Mouse (Mus musculus): ENCODE measurements around the gene Hp. TPM values are rescaled to one million over a fixed set of nuclear protein-coding genes. Genes with fewer than 3 reads are reported as not detected.

The Hp gene
- total RNA-seq (2014; rRNA removed; ENCODE audit: low replicate concordance) (2.0 TPM in 2 replicates), polyA plus RNA-seq (2015; fragmentation: Nextera tagmentation; extraction: Ambion mirVana) (1.2 and 3.6 TPM in 2 replicates)

DNA sequence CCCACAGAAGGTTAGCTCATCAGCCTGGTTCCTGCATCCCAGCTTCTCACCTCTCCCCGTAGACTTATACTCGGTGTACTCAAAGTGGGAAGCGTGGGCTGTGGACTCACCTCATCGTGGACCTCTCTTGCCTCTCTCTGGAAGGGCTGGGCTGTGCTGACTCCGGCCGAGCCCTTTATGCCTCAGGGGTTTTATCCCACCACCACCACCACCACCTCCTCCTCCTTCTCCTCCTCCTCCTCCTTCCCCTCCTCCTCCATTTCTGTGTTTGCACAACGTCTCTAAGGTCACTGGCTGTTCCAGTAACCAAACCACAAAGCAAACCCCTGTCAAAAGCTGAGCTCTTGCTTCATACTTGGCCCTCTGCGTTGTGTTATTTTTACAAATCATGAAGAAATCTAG is at the start of gene Hp:
Hp (minus strand) TSS at position 273 of the 402 bp plus-strand sequence.
- H3K4me1 ChIP-seq (ENCODE audit: control insufficient read depth, insufficient read depth): no peaks in the 10 kb centered on the region
- DNase-seq (ENCODE audit: low spot score) (no peak), ATAC-seq (ENCODE audit: insufficient read depth, low read depth) (no peak)
- WGBS: 66% methylated on average over 8 of the region's 8 CpGs
- no peak within 1 kb of the TSS for H3K9ac ChIP-seq (replicated peaks; ENCODE audit: low read depth, low read length)
- H3K27ac ChIP-seq (ENCODE audit: low read depth): no peak within 1 kb of the TSS
- H3K27me3 ChIP-seq (ENCODE audit: control insufficient read depth, insufficient read depth, low read length): no peaks in the 10 kb centered on the region
- no peak within 1 kb of the TSS for H3K4me2 ChIP-seq (ENCODE audit: low read depth, low read length)
- no peaks in the 10 kb centered on the region for H3K9me3 ChIP-seq (replicated peaks; ENCODE audit: control insufficient read depth, low read length)
- H3K4me3 ChIP-seq (ENCODE audit: low read depth, low read length): no peak within 1 kb of the TSS
- no peaks in the 10 kb centered on the region for H3K36me3 ChIP-seq (replicated peaks; ENCODE audit: control insufficient read depth, insufficient read depth, low read length)
- TF ChIP-seq EP300 (IDR thresholded peaks at IDR 0.05; ENCODE audit: low read depth) (no peak), CTCF (IDR thresholded peaks at IDR 0.05; ENCODE audit: low read depth) (no peak)

DNA sequence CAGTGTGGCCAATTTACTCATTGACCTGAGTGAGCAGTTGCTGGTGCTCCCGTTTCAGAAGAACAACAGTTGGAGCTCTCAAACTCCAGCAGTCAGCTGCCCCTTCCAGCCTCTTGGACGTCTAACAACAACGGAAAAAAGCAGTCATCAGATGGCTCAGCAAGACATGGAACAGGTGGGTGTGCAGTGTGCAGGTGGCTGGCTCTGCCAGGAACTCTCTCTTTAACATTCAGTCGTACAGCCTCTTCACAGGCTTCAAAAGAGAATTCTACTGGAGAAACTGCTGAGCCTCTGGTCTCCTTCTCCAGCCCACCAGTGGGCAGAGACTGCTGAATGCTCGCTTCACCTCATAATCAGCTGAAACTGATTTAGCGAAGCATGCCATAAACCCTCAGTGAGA is 49.7 kb upstream of the Hp start:
- Histone ChIP-seq H3K36me3 (replicated peaks; ENCODE audit: control insufficient read depth, insufficient read depth, low read length) (no peaks in the 10 kb centered on the region), H3K4me2 (ENCODE audit: low read depth, low read length) (no peak overlapping the region), H3K9ac (replicated peaks; ENCODE audit: low read depth, low read length) (no peak overlapping the region), H3K4me1 (ENCODE audit: control insufficient read depth, insufficient read depth) (no peaks in the 10 kb centered on the region), H3K27ac (ENCODE audit: low read depth) (no peak overlapping the region), H3K4me3 (ENCODE audit: low read depth, low read length) (no peak overlapping the region), H3K9me3 (replicated peaks; ENCODE audit: control insufficient read depth, low read length) (no peaks in the 10 kb centered on the region), H3K27me3 (ENCODE audit: control insufficient read depth, insufficient read depth, low read length) (no peaks in the 10 kb centered on the region)
- DNase-seq (ENCODE audit: low spot score): no peak
- ATAC-seq (ENCODE audit: insufficient read depth, low read depth): no peak
- TF ChIP-seq CTCF (IDR thresholded peaks at IDR 0.05; ENCODE audit: low read depth): no peak
- TF ChIP-seq EP300 (IDR thresholded peaks at IDR 0.05; ENCODE audit: low read depth): no peak
- 56% methylated on average over 6 of the region's 6 CpGs for WGBS

DNA sequence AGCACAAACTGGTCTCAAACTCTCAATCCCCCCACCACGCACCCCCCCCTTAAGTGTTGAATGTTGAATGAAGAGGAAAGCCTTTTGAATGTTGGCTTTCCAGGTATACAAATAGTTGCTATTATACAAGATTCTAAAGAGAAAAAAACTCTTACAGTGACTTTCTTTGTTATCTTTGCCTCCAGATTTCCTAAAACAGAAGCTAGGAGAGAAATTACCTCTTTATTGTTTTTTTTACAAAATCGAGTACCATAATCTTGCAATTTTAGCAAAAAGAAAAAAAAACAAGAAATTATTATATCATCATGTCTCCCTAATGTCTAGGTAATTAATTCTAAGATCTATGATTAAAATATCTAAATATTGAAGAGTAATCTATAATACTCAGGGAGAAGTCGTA is 36.6 kb upstream of the Hp start:
- Histone ChIP-seq H3K9me3 (replicated peaks; ENCODE audit: control insufficient read depth, low read length) (no peaks in the 10 kb centered on the region), H3K4me2 (ENCODE audit: low read depth, low read length) (no peak overlapping the region), H3K4me3 (ENCODE audit: low read depth, low read length) (no peak overlapping the region), H3K27ac (ENCODE audit: low read depth) (no peak overlapping the region), H3K27me3 (ENCODE audit: control insufficient read depth, insufficient read depth, low read length) (no peaks in the 10 kb centered on the region), H3K36me3 (replicated peaks; ENCODE audit: control insufficient read depth, insufficient read depth, low read length) (no peaks in the 10 kb centered on the region), H3K4me1 (ENCODE audit: control insufficient read depth, insufficient read depth) (no peaks in the 10 kb centered on the region), H3K9ac (replicated peaks; ENCODE audit: low read depth, low read length) (no peak overlapping the region)
- ATAC-seq (ENCODE audit: insufficient read depth, low read depth) (no peak), DNase-seq (ENCODE audit: low spot score) (no peak)
- no peak for TF ChIP-seq EP300 (IDR thresholded peaks at IDR 0.05; ENCODE audit: low read depth)
- TF ChIP-seq CTCF (IDR thresholded peaks at IDR 0.05; ENCODE audit: low read depth): no peak
- WGBS: 76% methylated on average over 3 of the region's 3 CpGs

DNA sequence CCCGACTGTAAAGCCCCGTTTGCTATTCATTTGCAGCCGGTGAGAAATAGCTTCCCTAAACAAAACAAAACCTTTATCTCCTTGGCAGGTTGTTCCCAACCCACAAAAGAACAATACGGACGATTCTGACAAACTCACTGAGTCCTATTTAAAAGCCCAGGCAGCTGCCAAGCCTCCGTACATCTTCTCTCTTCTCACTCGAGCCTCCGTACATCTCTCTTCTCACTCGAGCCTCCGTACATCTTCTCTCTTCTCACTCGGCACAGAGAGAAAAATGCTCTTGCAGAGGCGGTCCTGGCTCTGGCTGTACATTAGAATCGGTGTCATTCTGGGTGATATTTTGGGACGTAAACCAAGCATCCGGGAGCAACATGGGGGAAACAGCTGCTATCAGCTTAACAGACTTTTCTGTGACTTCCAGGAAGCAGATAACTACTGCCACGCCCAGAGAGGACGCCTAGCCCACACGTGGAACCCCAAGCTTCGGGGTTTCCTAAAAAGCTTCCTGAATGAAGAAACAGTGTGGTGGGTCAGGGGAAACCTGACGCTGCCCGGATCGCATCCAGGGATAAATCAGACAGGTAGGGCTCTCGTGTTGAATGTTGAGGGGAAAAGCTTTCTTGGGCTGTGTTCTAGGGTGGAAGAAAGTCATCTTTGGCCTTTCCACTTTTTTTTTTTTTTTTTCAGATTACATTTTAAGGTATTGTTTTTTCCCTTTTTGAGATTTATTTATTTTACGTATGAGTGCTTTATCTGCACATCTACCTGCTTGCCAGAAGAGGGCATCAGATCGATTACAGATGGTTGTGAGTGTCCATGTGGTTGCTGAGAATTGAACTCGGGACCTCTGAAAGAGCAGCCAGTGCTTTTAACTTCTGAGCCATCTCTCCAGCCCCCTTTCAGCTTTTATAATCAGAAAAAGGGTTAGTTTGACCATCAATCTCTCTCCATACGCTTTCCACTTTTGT is 35.6 kb upstream of the Hp start, which contains the start of gene Pkd1l3:
Pkd1l3 (plus strand) TSS at position 275 of the 968 bp plus-strand sequence.
- H3K4me1 ChIP-seq (ENCODE audit: control insufficient read depth, insufficient read depth): no peaks in the 10 kb centered on the region
- no peak within 1 kb of the TSS for H3K9ac ChIP-seq (replicated peaks; ENCODE audit: low read depth, low read length)
- H3K4me3 ChIP-seq (ENCODE audit: low read depth, low read length): peak within 1 kb of the TSS; percentile 27
- ATAC-seq (ENCODE audit: insufficient read depth, low read depth): no peak
- H3K9me3 ChIP-seq (replicated peaks; ENCODE audit: control insufficient read depth, low read length): no peaks in the 10 kb centered on the region
- 38% methylated on average over 27 of the region's 27 CpGs for WGBS
- H3K36me3 ChIP-seq (replicated peaks; ENCODE audit: control insufficient read depth, insufficient read depth, low read length): no peaks in the 10 kb centered on the region
- no peaks in the 10 kb centered on the region for H3K27me3 ChIP-seq (ENCODE audit: control insufficient read depth, insufficient read depth, low read length)
- no peak for DNase-seq (ENCODE audit: low spot score)
- no peak within 1 kb of the TSS for H3K27ac ChIP-seq (ENCODE audit: low read depth)
- TF ChIP-seq EP300 (IDR thresholded peaks at IDR 0.05; ENCODE audit: low read depth) (no peak), CTCF (IDR thresholded peaks at IDR 0.05; ENCODE audit: low read depth) (no peak)
- peak within 1 kb of the TSS; percentile 54 for H3K4me2 ChIP-seq (ENCODE audit: low read depth, low read length)

DNA sequence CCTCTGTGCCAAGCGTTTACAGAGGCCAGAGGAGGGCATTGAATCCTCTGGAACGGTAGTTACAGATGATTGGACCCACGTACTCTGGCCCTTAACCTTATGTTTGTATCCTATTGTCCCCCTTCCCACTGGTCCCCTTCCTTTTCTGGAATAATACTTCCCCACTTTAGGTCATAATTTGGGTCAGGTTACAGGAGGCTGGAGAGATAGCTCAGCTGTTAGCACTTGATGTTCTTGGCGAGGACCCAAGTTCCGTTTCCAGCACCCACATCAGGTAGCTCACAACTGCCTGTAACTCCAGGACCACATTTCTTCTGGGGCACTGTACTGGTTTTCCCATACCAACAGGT is 30.2 kb upstream of the Hp start:
- Histone ChIP-seq H3K4me3 (ENCODE audit: low read depth, low read length) (peak overlapping the region; percentile 69), H3K9me3 (replicated peaks; ENCODE audit: control insufficient read depth, low read length) (no peaks in the 10 kb centered on the region), H3K27me3 (ENCODE audit: control insufficient read depth, insufficient read depth, low read length) (no peaks in the 10 kb centered on the region), H3K27ac (ENCODE audit: low read depth) (peak overlapping the region; percentile 99), H3K4me2 (ENCODE audit: low read depth, low read length) (peak overlapping the region; percentile 90), H3K9ac (replicated peaks; ENCODE audit: low read depth, low read length) (peak overlapping the region; percentile 63; the same call in 1 of the 2 replicates), H3K4me1 (ENCODE audit: control insufficient read depth, insufficient read depth) (peaks cover 10% of the 10 kb centered on the region; the same call in 1 of the 2 replicates), H3K36me3 (replicated peaks; ENCODE audit: control insufficient read depth, insufficient read depth, low read length) (peaks cover 8% of the 10 kb centered on the region; the same call in 1 of the 2 replicates)
- DNase-seq (ENCODE audit: low spot score): peak; percentile 17
- 7% methylated on average over 5 of the region's 5 CpGs for WGBS
- ATAC-seq (ENCODE audit: insufficient read depth, low read depth): no peak
- TF ChIP-seq EP300 (IDR thresholded peaks at IDR 0.05; ENCODE audit: low read depth) (no peak), CTCF (IDR thresholded peaks at IDR 0.05; ENCODE audit: low read depth) (no peak)
